Mouse (Mus musculus) cerebellum, adult 11 months (tissue): Measurements from ENCODE around the gene Reps1.

ENCODE experiments used
- DNase-seq: peaks from one replicate; pipeline ENCODE4 v3.0.0; 2022

The Reps1 gene

GRCm38 (mm10) chr10:18142231-18142630 is 86.6 kb downstream of the Reps1 start:
- DNase-seq: no peak

GRCm38 (mm10) chr10:18147224-18147623 is 91.6 kb downstream of the Reps1 start:
- no peak for DNase-seq

- no peak for DNase-seq
Observed at GRCm38 (mm10) chr10:18162435-18162971, 106.8 kb downstream of the Reps1 start.
